Mouse (Mus musculus): ENCODE results near the gene Med23. TPM values are rescaled to one million over a fixed set of nuclear protein-coding genes. Genes with fewer than 3 reads are reported as not detected.

Med23 gene
- total RNA-seq, 2 experiments from 2014 or later, result 11.1 to 12.8 TPM

DNA sequence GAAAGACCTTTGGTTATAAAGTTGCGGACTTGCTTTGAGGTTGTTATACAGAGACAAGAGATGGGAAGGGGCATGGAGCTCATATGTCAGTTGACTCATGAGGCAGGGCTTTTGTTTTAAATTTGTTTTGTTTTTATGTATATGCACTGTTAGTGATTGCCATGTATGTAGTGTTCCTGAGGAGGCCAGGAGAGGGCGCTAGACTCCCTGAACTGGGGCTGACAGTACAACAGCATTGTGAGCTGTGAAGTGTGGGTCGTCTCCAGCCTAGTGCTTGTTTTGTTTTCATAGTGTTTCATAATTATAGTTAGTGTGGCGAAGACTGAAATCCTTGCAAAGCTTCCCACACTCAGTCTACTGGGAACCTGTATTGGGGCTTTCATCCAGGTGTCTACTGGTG lies 3.8 kb downstream of the Med23 start:
- no peak for DNase-seq

DNA sequence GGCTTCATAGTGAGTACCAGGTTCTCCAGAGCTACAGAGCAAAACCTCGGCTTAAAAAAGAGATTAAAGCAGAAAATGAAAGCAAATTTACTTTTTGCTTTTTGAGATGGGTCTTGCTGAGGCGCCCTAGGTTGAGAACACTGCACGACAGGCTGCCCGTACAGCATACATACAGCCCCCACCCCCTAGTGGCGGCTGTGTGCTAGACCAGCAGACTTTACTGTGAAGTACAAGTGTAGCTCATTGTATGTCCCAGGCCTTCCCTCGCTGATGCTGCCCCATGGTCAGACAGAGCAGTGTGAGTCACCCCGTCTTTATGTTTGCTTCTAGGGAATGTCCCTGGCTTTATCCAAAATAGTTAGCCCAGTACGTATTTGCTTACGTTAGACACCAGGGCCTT lies 16.2 kb downstream of the Med23 start:
- DNase-seq, result no peak

DNA sequence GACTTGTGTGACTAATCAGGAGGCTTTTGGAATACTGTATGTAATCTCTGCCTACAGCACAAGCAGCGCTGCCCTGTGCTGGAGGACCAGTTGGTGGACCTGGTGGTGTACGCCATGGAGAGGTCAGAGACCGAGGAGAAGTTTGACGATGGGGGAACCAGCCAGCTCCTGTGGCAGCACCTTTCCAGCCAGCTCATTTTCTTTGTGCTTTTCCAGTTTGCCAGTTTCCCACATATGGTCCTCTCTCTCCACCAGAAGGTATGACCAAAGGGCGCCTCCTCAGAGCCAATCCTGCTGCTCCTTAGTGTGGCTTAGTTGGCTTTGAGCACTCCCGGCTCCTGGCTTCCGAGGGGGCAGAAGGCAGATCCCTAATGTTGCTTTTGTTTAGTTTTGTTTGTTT lies 18.6 kb downstream of the Med23 start:
- no peak for DNase-seq

DNA sequence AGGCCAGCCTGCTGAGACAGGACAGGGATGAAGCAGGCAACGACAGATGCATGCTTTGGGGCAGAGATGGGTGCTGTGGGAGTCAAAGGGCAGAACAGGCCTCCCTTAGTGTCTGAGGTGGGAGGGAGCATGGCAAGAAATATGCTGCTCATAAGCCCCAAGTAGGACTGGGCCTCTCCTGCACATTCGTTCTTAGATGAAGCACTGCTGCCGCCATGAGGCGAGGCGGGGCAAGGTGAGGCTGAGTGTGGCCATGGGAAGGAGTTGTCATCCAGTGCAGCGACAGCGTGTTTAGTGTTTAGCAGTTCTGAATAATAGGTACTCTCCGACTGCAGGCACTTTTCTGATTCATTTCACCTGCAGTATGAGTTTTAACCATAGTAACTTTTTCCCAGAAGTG lies 26.1 kb downstream of the Med23 start:
- peak; percentile 48 for DNase-seq

DNA sequence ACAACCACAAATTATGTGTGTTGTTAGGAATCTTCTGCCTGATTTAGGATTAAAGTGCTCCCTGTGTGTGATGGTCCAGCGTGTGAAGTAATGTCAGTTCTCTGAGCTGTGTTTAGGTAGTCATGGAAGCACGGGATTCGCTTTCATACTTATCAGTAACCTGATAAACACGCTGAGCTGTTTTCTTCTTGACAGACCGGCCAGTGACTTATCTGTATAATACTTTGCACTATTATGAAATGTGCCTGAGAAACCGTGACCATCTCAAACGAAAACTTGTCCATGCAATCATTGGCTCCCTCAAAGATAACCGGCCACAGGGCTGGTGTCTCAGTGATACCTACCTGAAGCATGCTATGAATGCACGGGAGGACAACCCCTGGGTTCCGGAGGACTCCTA lies 35.8 kb downstream of the Med23 start:
- no peak for DNase-seq

DNA sequence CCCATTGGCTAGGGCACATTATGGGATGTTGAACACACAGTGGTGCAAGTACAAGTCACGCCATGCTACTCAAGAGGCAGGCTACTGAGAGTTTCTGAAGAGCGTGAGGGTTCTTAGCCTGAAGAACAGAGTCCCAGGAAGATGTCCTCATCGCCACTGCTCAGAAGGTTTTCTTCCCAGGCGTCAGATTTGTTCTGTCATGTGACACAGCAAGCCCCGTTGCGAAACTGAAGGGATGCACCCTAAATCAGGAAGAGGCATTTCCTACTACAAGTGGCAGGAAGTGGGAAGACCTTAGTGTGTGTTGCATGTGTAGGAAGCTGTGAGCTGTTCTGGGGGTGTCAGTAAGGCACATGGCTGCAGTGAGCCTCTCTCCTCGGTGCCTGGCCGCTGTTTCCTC lies 41.4 kb downstream of the Med23 start:
- DNase-seq, result no peak

DNA sequence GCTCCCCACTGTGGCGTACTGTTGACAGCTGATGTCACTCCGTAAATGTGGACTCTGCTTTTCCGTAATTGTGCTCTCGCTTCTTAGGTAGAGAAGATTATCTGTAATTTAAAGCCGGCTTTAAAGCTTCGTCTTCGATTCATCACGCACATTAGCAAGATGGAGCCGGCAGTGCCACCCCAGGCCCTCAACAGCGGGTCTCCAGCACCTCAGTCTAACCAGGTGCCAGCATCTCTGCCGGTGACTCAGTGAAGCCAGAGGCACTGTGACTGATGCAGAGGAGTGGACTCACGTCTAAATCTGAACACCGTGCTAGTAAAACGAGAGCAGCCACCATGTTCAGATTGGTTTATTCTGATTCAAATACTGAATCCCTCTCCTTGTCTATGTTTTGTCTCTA lies 42.8 kb downstream of the Med23 start:
- no peak for DNase-seq

DNA sequence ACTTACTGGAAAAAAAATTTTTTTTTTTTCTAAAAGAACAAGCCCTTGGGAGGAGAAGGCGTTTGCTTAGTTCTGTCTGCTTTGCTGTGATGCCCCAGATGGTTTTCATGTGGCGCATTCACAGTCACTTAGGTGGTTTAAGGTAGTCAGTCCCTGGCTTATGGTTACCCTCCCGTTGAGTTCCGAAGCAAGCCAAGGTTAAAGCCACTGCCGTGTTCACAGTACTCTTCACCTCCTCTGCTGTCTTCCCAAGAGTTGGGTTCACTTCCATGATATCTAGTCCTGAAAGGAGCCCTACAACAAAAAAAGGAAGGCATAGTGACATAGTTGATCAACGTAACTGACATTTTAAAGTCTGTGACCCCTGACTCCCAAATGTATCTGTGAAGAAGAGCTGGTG lies 45.7 kb downstream of the Med23 start:
- no peak for DNase-seq

DNA sequence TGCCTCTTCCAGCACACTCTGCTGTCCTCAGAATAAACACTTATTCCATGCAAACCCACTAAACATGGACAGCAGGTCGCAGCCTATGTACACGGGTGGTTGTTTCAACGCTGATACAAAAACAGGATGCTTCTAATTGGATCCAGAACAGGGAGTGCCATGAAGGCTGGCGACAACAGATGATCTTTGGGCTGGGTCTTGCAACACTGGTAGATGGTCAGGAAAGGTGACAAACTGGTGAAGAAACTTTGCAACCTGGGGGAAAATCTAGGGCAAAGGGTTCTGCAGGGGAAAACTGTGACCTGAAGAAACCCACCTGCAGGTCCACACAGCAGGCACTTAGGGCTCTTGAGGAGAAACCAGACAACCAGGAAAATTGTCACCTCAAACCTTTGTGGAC lies 53.2 kb downstream of the Med23 start:
- DNase-seq, result no peak

DNA sequence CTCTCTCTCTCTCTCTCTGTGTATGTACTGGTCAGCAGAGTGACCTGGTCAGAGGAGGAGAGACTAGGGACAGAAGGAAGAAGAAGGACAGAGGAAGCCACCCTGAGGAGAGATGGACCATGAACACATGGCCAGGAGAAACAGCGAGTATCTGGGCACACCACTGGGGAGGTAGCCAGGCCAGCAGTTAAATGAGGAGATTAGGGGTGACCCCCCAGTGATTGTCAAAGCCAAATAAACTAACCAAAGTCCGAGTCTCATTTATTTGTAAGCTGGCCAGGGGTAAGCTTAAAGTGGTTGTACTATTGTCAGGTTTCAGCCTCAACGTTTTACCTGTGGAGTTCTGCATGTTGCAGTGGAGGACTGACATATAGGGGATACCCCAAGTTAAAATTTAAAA lies 54.5 kb downstream of the Med23 start:
- DNase-seq, result no peak

DNA sequence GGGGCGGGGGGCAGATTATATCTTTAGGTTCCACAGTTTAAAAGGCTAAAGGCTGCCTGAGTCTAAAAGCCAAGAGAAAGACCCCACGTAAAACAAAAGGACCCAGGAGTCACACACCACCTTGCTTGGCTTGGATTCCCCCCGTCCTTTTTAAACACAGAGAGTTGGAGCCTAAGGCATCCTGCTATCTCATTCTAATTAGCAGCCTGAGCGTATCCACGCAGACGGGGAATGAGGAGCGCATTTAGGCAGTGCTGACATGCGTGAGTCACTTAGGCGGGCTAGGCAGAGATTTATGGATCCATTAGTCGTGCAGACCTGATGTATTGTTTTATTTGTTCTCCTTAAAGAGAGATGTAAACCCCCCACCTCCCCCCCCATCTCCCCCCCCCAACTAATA lies 56.6 kb downstream of the Med23 start:
- no peak for DNase-seq

DNA sequence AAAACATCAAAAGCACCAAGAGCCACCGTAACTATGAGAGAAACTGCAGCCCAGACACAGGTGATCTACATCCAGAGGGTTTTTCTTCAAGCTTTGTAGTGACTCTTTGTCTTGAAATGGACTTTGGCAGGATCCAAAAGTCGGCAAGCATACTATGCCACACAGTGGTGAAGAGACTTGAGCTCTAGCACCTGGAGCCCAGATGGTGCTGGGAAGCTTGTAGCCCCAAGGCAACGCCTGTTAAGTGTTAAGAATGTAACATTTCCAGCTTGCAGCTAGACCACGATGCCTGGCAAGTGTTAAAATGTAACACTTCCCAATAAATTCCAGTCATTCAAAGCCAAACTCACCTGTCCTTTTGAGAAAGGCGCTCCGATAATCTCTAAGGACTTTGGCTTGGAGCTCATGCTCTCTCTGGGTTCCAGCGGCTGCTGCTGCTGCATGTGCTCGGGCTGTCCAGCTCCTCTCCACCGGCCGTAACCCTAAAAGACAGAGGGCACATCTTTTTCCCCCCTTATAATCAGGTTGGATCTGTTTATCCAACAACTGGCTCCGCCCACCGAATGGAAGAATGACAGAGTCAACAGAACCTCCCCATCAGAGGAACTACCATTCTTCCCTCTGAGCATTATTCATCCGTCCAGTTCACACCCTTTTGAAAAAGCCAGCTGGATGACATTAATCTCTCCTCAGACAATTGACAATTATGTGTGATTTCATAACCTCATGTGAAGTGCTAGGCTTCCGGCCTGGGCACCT lies 57.4 kb downstream of the Med23 start, which contains the start of gene Arg1:
TSS of gene Arg1 (minus strand) at position 523 of the 759 bp plus-strand sequence.
- no peak for DNase-seq

DNA sequence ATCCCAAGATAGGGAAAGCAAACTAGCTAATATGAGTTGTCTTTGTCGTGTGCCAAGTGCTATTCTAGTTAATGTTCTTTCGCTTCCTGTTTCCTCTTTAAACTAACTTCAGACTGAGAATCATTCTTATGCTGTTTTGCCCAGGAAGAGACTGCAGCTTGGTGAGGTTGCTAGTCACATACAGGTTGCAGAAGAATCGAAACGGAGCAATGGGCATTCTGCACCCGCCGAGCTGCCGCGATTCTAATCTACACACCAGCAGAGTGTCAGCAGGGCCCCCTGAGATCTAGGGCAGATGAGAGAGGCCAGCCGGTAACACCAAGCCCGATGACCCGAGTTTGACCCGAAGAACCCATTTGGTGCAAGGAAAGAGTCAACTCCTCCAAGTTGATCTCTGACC lies 58.3 kb downstream of the Med23 start:
- DNase-seq, result no peak

DNA sequence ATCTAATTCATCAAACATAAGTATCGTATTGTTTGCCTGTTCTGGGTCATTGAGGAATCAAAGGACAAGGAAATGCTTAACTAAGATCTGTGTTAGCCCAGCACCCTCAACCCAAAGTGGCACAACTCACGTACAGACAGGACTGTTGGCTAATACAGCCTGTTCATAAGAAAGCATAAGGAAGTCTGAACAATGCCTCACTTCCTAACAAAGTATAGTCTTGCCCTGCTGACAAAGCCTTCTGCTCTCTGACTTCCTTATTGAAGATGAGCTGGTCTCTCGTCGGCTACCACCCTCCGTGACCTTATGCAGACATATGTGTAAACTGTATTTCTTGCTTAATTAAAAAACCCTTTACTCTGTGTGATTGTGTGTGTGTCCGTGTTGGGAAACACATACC lies 60.4 kb downstream of the Med23 start:
- DNase-seq, result no peak

DNA sequence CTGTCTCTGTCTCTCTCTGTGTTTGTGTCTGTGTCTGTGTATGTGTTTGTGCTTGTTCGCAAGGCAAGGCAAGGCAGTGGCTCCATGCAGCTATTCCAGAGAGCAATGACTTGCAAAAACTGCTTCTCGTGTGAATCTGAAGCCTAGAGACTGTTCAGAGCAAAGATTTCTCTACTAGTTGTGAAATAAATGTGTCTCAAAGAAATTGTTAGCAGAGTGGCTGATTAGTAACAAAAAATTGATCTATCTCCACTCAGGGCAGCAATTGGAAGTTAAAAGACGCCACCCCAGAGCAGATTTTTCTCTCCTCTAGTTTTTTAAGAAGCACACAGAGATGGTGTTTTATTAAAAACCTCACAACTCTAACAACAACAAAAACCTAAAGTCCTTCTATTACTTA lies 78.1 kb downstream of the Med23 start:
- DNase-seq, result no peak

DNA sequence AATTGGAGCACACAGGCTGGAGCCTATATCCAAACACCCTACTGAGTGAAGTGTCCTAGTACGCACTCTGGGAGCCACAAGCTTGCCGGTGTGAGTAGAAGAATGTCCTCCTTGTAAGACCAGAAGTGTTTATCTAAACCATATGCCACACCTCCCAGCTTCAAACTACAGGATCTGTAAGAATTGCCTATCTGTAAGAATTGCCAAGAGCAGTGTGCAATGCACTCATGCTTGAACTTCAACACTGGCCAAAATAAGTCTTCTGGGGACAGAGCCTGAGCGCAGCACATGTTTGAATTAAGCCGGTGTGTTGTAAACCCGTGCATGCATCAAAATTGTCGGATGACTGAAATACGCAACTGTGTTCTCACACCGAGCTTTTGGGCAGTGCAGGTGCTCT lies 78.5 kb downstream of the Med23 start:
- no peak for DNase-seq

DNA sequence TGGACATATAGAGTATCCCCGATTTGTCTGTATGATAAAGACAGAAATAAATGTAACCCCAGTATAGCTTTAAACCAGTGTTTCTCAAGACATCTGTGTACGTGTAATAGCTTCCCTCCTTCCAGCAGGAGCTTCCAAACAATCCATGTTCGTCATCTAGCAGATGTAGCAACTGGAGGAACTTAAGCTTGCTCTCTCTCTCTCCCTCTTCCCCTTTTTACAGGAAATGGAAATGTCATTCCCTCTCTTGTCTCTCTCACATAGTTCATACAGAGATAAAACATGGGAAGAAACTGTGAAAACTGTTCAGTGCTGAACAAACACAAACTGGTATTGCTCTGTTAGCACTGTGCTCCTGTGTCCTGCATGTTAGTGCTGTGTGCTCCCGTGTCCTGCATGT lies 80.4 kb downstream of the Med23 start:
- no peak for DNase-seq

DNA sequence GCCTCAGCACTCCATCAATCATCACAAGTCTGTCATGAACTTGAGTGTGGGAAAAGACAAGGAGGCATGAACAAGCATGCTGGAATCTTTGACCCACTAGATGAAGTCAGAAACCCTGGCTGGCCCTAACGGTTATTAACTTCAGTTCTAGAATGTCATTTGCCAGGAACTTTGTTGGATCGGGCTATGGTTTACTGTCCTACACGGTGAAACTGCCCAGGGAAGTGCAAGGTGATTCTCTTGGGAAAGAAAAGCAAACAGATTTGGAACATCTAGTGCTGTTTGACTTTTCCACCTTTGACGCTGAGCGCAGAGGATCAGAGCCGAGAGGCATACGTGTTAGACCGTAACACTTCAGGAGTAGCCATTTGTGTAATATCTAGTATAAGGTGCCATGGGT lies 81.8 kb downstream of the Med23 start:
- no peak for DNase-seq

DNA sequence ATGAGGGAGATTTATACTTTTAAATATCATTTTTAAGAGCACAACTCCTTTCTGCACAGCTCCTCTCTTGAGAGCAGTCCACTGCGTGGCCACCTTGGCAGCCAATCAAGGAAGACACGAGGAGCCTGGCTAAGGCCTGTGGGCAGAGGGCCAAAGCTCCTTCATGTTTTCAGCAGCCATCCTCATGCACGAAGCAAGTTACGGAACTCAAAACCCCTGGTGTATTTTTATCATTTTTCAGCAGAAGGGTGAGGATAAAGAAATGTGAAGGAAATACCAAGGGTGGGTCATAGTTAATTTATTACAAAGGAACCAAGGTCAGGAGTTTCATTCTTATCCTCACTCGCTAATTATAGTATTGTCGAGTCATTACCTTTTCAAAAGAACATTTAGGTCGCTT lies 82.8 kb downstream of the Med23 start:
- DNase-seq, result peak; percentile 50

DNA sequence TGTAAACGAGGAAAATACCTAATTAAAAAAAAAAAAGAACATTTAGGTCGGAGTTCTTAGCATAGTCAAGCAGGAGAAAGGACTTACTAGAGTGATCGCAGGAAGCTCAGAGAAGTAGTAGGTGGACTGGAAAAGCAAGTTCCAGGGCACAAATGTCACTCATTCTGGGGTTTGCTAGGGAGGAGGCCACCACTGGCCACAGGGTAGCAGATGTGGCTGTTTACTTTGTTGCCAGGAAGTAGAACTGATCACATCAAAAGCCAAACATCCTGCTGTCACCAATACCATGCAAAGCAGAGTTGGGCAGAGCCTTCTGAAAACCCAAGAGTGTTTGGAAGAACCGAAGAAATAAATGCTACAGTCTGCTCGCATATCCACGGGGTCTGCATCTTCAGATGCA lies 84.1 kb downstream of the Med23 start:
- DNase-seq, result no peak

DNA sequence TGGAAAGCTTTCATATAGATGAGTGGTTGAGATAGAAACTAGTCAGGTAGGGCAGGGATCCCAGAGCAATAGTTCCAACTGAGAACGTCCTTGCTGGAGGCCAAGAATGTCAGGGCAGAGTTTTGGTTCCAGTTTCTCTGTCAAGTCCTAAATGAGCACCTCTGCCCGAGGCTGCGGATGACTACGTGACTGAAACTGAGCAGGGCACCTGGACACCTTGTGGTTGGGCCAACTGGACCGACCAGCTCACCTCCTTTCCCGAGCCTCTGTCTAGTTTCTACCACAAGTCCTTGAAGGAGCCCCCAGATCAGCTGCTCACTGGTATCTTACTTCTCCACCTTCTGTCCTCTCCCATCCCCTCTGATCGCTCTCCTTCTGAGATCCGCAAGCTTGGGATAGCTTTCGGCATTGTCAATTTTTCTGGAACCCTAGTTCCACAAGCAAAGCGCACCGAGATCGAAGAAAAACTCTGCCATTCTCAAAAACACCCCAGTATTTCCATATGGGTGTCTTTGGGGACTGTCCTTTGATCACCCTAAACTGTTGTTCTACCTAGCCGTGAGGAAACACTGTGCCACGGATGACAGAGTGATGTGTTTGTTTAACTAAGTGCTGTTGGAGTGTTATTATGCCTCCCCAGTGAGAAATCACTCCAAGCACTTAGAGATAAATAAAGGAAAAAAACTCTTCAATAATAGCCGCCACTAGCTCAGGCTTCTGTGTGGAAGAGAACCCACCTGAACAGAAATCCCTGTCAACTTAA lies 88.7 kb downstream of the Med23 start:
- no peak for DNase-seq

DNA sequence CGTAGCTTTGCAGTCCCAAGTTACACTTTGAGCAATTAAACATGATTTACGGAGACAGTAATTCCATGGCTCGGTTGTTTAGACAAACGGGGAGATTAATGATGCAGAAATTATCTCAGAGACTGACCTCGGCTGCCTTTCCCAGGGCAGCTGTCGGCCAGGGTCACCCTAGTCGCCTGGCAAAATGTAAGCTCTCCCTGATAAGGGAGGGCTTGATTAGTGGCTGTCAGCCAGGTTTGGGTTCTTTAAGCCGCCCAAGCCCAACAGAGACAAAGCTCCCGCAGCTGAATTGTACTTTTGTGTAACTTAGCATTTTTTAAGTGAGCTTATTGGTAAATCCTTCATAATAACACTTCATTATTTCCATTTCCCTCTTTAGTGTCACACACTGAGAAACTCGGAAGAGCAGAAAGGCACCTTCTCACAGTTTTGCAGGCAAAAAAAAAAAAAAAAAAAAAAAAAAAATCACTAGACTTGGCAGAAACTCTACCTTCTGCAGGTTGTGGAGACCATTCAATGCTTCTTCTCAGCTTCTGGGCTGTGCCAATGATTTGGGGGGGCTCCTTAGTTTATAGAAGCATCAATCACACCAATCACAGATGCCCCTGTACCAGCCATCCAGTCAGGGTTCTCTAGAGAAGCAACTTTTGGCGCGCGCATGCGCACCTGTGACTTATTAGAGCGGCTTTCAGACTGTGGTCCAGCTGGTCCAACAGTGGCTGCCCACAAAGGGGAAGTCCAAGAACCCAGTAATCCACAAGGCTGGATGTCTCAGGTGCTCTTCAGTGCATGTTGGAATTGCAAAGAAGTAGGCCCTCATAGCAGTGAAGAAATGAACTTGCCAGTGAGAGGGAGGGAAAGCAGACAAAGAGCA lies 89.5 kb downstream of the Med23 start:
- no peak for DNase-seq

DNA sequence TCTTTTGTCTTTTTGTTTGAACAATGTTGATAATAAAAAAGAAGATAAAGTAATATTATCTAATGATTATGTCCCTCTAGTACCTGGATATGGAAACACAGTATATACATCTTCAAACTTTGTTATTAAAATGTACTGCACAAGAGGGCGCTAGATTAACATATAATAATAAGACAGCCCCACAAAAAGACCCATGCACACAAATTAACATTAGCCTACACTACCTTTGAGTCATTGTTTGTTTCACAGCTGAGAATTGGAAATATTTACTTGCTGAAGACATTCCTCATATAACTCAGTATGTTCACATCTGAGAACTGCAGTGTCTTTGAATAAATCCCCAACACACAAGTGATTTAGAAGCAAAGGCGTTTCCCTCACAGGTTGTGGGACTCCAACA lies 91.3 kb downstream of the Med23 start:
- no peak for DNase-seq
